Mouse (Mus musculus): ENCODE measurements at regions not wholly inside any gene's neighbourhood (a gene's known extent, or its start where the extent isn't known, plus 50 kb on each side); places are given as distances from the start of the nearest gene placed in this dataset.

- H3K27ac ChIP-seq, result no peak overlapping the region
- DNase-seq (ENCODE audit: low spot score in 2 of 2), result peak in 1 of 2 experiments; percentile 3
- no peak for TF ChIP-seq CTCF (conservative IDR thresholded peaks at IDR 0.05)
- no peak overlapping the region for H3K4me3 ChIP-seq
These were observed 1183.2 kb upstream of the Crim1 start for GRCm38 (mm10) chr17:77016871-77017270.

GRCm38 (mm10) chr17:77029108-77029691, 1170.8 kb upstream of the Crim1 start:
- no peak for DNase-seq (ENCODE audit: low spot score in 2 of 2)
- no peak for TF ChIP-seq CTCF (conservative IDR thresholded peaks at IDR 0.05)
- Histone ChIP-seq H3K27ac (no peak overlapping the region), H3K4me3 (no peak overlapping the region)

DNA sequence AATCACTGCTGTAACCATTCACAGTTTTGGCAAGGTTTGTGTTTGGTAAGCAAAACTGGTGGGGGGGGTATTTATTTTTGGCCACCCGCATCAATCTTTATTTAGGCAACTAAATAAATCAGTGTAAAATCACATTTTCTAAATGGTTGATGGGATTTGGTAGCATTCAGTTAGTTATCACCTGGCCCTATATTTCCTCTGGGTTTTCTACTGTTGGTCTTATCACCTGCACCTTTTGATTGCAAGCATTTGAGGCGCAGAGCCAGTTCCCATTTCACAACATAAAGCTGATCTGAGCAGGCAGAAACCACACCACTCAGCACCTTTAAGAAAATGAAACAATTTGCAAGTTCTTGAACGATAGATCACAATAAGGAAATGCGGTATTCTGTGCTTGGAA, 1165.8 kb upstream of the Crim1 start:
- Histone ChIP-seq H3K4me3 (no peak overlapping the region), H3K27ac (no peak overlapping the region)
- DNase-seq (ENCODE audit: low spot score in 2 of 2), result no peak
- TF ChIP-seq CTCF (conservative IDR thresholded peaks at IDR 0.05), result no peak
